Mouse (Mus musculus) erythroblast, embryonic 14.5 days (primary cell): ENCODE measurements around the gene Cenpt.

Source experiments
- GATA1 ChIP-seq: IDR thresholded peaks from 2 replicates; pipeline ENCODE4 v1.6.1; 2012; ENCODE audit warnings: low read length, inconsistent platforms, mixed read lengths
- TAL1 ChIP-seq: IDR thresholded peaks from 3 replicates; pipeline ENCODE4 v1.6.1; 2012; ENCODE audit warnings: low read length, inconsistent platforms, mixed read lengths

DNA sequence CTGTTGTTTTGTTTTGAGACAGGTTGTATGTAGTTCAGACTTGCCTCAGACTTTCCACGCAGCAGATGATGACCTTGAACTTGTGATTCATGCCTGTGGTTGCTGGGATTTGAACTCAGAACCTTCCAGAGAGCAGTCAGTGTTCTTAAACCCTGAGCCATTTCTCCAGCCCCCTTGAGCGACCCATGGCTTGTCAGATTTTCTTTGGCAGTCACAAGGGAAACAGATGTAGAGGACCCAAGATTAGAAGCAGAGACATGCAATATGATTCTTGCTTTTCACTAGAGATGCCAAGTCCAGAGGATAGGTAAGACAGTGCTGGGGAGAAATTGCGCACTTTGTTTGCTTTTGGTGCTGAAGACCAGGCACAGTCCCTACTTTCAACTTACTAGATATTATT lies at the start of gene Cenpt:
- no peak for TF ChIP-seq GATA1
- TF ChIP-seq TAL1: no peak
